Mouse (Mus musculus) gastrocnemius, postnatal 25 days (tissue): ENCODE results near the gene Tas2r117. TPM values are rescaled to one million over a fixed set of nuclear protein-coding genes. Genes with fewer than 3 reads are reported as not detected.

Experiments
- DNase-seq: peaks from one replicate; pipeline ENCODE4 v3.0.0; 2022
- long read RNA-seq, 2 experiments: library from polyadenylated mRNA; stranded (forward); transcript quantifications; one replicate each; pipeline ENCODE4 v2.0.0; 2021
- total RNA-seq, 2 experiments: library from RNA; stranded (reverse); gene quantifications; 1 replicate in 1 of 2; 2 replicates in 1 of 2; pipeline ENCODE4 v1.2.3; 2021

Gene Tas2r117
- not detected for total RNA-seq
- long read RNA-seq, experiment 1, result 0 reads
- long read RNA-seq, experiment 2, result 0 reads

- no peak for DNase-seq
Measured at GRCm38 (mm10) chr6:132802518-132802917, at the start of gene Tas2r117. TSS of gene Tas2r117 (plus strand) at chr6:132802818.

- no peak for DNase-seq
Measured at GRCm38 (mm10) chr6:132754430-132754829, 48.2 kb upstream of the Tas2r117 start, which contains the start of gene Tas2r124. TSS of gene Tas2r124 (plus strand) at chr6:132754730.

- DNase-seq, result no peak
Measured at GRCm38 (mm10) chr6:132761831-132762230, 40.8 kb upstream of the Tas2r117 start, which contains the start of gene Tas2r102. TSS of gene Tas2r102 (plus strand) at chr6:132762131.

GRCm38 (mm10) chr6:132778062-132778461 is 24.6 kb upstream of the Tas2r117 start, which contains the start of gene Tas2r136:
TSS of gene Tas2r136 (minus strand) at chr6:132778162.
- no peak for DNase-seq

GRCm38 (mm10) chr6:132795393-132795792 is 7.2 kb upstream of the Tas2r117 start:
- DNase-seq, result no peak

- DNase-seq, result no peak
Measured at GRCm38 (mm10) chr6:132846842-132847241, 44.2 kb downstream of the Tas2r117 start, which contains the start of gene Tas2r123. TSS of gene Tas2r123 (plus strand) at chr6:132847142.

Other genes starting within 250 kb of the Tas2r117 start
- not detected for gene Prh1, start 233.0 kb upstream of the Tas2r117 start, total RNA-seq
- gene Prp2, start 206.9 kb upstream of the Tas2r117 start, total RNA-seq, result not detected
- not detected for gene A630073D07Rik, start 151.3 kb upstream of the Tas2r117 start, total RNA-seq
- gene Tas2r120, start 145.9 kb upstream of the Tas2r117 start, total RNA-seq, result not detected
- not detected for gene Tas2r121, start 101.8 kb upstream of the Tas2r117 start, total RNA-seq
- not detected for gene Tas2r122, start 90.9 kb upstream of the Tas2r117 start, total RNA-seq
- gene Tas2r115, start 64.8 kb upstream of the Tas2r117 start, total RNA-seq, result not detected
- not detected for gene Tas2r124, start 48.1 kb upstream of the Tas2r117 start, total RNA-seq
- not detected for gene Tas2r102, start 40.7 kb upstream of the Tas2r117 start, total RNA-seq
- gene Tas2r136, start 24.7 kb upstream of the Tas2r117 start, total RNA-seq, result not detected
- not detected for gene Tas2r123, start 44.3 kb downstream of the Tas2r117 start, total RNA-seq
- not detected for gene Tas2r116, start 52.6 kb downstream of the Tas2r117 start, total RNA-seq
- not detected for gene Tas2r110, start 65.2 kb downstream of the Tas2r117 start, total RNA-seq
- not detected for gene Tas2r113, start 90.2 kb downstream of the Tas2r117 start, total RNA-seq
- gene Tas2r125, start 106.8 kb downstream of the Tas2r117 start, total RNA-seq, result not detected
- gene Tas2r129, start 148.3 kb downstream of the Tas2r117 start, total RNA-seq, result not detected
- not detected for gene Tas2r131, start 155.1 kb downstream of the Tas2r117 start, total RNA-seq
- gene Tas2r109, start 178.1 kb downstream of the Tas2r117 start, total RNA-seq, result not detected
- not detected for gene Tas2r103, start 234.3 kb downstream of the Tas2r117 start, total RNA-seq